Mouse (Mus musculus): Measurements from ENCODE around the gene Trpv2. TPM values are rescaled to one million over a fixed set of nuclear protein-coding genes. Genes with fewer than 3 reads are reported as not detected.

Gene Trpv2
- polyA plus RNA-seq, 1 experiment from 2014 or later = 3.9 TPM

DNA sequence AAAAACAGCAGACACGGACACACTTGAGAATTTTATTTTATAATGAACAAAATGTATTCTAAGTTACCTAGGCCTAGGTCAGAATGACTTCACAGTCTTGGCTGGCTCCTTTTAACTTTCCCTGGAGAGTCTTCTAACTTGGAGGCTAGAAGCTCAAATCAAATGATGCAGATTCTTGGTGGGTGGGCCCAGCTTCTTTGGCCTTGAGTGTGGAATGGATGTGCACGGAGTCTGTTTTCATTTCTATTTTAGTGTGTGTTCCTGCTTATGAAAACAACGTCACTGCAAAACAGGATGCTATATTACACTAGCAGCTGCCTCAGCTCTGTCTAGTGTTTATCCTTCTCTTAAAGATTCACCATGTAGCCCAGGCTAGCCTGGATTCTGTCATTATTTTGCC is 61.1 kb downstream of the Trpv2 start:
- no peak overlapping the region for H3K9ac ChIP-seq
- WGBS = 44% methylated on average over 3 of the region's 3 CpGs
- H3K4me3 ChIP-seq (ENCODE audit: low read depth, low read length) = no peak overlapping the region
- peak; percentile 48 for DNase-seq
- H3K27ac ChIP-seq (ENCODE audit: low read depth) = no peak overlapping the region
- no peaks in the 10 kb centered on the region for H3K36me3 ChIP-seq (ENCODE audit: insufficient read depth)
- no peaks in the 10 kb centered on the region for H3K27me3 ChIP-seq (ENCODE audit: insufficient read depth, low read length)
- peaks cover 8% of the 10 kb centered on the region for H3K4me1 ChIP-seq (ENCODE audit: insufficient read depth)
- no peak for ATAC-seq (ENCODE audit: insufficient read depth)
- H3K9me3 ChIP-seq (ENCODE audit: low read depth, low read length) = no peaks in the 10 kb centered on the region
- TF ChIP-seq CTCF (IDR thresholded peaks at IDR 0.05; ENCODE audit: low read depth) = no peak
- no peak overlapping the region for H3K4me2 ChIP-seq

DNA sequence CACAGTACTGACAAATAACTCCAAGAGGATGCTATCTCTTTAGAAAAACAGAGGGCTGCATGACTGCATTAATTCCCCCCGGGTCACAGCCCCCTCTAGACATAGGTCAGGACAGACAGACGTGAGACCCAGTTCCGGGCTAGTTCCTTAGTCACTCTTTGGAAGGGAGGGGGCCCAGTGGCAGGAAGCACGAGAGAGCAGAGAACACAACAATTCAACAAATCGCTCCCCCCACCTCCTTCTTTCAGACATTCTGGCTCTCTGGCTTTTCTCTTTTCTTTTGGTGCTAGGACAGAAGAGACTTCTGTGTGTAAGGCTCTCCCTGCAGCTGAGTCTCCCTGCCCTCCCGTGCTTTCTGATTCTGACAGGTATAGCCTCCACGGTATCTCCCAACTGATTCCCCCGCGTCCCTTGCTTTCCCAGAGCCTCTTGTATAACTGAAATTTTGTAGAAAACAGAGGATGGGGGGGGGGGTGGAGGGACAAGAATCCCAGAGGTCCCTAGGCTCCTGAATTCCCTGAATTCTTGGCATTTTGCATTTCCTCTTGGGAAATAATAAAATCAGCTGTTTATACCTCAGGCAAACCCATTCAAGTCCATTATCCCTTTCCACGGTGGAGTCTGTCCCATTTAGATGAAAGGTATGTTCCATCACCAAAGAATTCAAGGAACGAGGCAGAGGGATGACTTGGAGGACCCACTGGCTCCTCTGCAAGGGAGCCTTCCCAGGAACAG is 62.0 kb downstream of the Trpv2 start:
- Histone ChIP-seq H3K27ac (ENCODE audit: low read depth) (no peak overlapping the region; the same call in 1 of the 2 replicates), H3K27me3 (ENCODE audit: insufficient read depth, low read length) (no peaks in the 10 kb centered on the region), H3K9me3 (ENCODE audit: low read depth, low read length) (no peaks in the 10 kb centered on the region), H3K9ac (no peak overlapping the region), H3K4me1 (ENCODE audit: insufficient read depth) (peaks cover 7% of the 10 kb centered on the region), H3K4me3 (ENCODE audit: low read depth, low read length) (no peak overlapping the region), H3K36me3 (ENCODE audit: insufficient read depth) (no peaks in the 10 kb centered on the region), H3K4me2 (no peak overlapping the region)
- TF ChIP-seq CTCF (IDR thresholded peaks at IDR 0.05; ENCODE audit: low read depth) = no peak
- no peak for ATAC-seq (ENCODE audit: insufficient read depth)
- no peak for DNase-seq
- WGBS = 62% methylated on average over 11 of the region's 11 CpGs

DNA sequence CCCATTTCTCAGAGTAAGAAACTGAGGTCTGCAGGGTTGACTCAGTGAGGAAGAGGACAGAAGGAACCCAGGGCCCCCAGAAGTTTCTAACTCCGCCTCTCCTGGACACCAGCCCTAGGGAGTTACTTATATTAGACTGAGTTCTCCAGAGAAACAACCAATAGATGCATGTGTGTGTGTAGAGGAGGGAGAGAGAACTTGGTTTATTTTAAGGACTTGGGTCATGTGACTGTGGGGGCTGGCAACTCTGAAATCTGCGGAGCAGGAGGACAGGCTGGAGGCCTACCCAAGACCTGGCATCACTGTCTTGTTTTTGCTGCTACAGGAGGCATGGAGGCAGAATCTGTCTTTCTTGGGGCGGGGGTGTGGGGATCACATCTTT is 62.5 kb downstream of the Trpv2 start:
- H3K9ac ChIP-seq = no peak overlapping the region
- H3K9me3 ChIP-seq (ENCODE audit: low read depth, low read length) = no peaks in the 10 kb centered on the region
- no peaks in the 10 kb centered on the region for H3K27me3 ChIP-seq (ENCODE audit: insufficient read depth, low read length)
- peak overlapping the region; percentile 25; the same call in 1 of the 2 replicates for H3K27ac ChIP-seq (ENCODE audit: low read depth)
- peaks cover 7% of the 10 kb centered on the region for H3K4me1 ChIP-seq (ENCODE audit: insufficient read depth)
- H3K36me3 ChIP-seq (ENCODE audit: insufficient read depth) = no peaks in the 10 kb centered on the region
- TF ChIP-seq CTCF (IDR thresholded peaks at IDR 0.05; ENCODE audit: low read depth) = no peak
- ATAC-seq (ENCODE audit: insufficient read depth) (peak; percentile 68), DNase-seq (peak; percentile 48)
- no peak overlapping the region for H3K4me2 ChIP-seq
- no peak overlapping the region for H3K4me3 ChIP-seq (ENCODE audit: low read depth, low read length)
- WGBS = 68% methylated on average over 3 of the region's 3 CpGs

DNA sequence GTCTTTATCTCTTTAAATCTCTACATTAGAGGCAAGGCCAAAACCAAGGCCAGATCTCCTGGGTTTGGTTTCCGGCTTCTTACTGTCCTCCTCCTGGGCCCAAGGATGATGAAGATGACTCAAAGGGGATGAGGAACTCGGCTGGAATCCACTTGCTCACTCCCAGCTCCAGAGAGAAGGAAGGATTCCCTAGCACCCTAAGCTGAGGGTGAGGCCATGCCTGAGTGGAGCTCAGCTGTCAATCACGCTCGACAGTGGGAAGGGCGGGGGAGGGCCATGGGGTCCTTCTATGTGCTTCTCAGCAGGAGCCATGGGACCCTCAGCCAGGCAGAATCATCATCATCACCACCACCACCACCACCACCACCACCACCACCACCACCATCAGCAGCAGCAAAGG is 63.1 kb downstream of the Trpv2 start:
- Histone ChIP-seq H3K4me2 (no peak overlapping the region), H3K36me3 (ENCODE audit: insufficient read depth) (no peaks in the 10 kb centered on the region), H3K4me1 (ENCODE audit: insufficient read depth) (peaks cover 7% of the 10 kb centered on the region), H3K9me3 (ENCODE audit: low read depth, low read length) (no peaks in the 10 kb centered on the region), H3K9ac (no peak overlapping the region), H3K27me3 (ENCODE audit: insufficient read depth, low read length) (no peaks in the 10 kb centered on the region), H3K27ac (ENCODE audit: low read depth) (0 out of 2 replicates have a peak overlapping the region, but pooled peaks have one; percentile 25), H3K4me3 (ENCODE audit: low read depth, low read length) (no peak overlapping the region)
- TF ChIP-seq CTCF (IDR thresholded peaks at IDR 0.05; ENCODE audit: low read depth) = no peak
- no peak for DNase-seq
- 67% methylated on average over 5 of the region's 5 CpGs for WGBS
- no peak for ATAC-seq (ENCODE audit: insufficient read depth)

DNA sequence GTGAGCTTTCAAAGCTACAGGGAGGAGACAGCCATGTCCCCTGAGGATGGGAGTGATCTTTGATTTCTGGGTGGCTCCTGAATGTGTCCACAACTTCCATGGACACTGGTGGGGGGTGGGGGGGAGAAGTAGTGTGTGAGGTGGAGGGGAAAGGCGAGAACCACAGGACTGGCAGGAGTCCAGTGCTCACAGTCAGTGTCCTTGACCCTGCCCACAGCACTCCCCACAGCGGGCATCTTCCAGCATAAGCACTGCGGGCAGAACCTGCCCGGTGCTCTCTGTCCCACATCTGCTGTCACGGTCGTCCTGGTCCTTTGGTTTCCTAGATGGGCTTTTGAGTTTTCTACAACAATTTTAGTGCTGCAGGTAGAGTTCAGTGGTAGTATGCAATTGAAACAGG is 63.5 kb downstream of the Trpv2 start:
- 80% methylated on average over 6 of the region's 6 CpGs for WGBS
- no peak for DNase-seq
- Histone ChIP-seq H3K4me1 (ENCODE audit: insufficient read depth) (peaks cover 7% of the 10 kb centered on the region), H3K9me3 (ENCODE audit: low read depth, low read length) (no peaks in the 10 kb centered on the region), H3K27ac (ENCODE audit: low read depth) (no peak overlapping the region), H3K4me3 (ENCODE audit: low read depth, low read length) (no peak overlapping the region), H3K9ac (no peak overlapping the region), H3K27me3 (ENCODE audit: insufficient read depth, low read length) (no peaks in the 10 kb centered on the region), H3K36me3 (ENCODE audit: insufficient read depth) (no peaks in the 10 kb centered on the region), H3K4me2 (no peak overlapping the region)
- no peak for ATAC-seq (ENCODE audit: insufficient read depth)
- TF ChIP-seq CTCF (IDR thresholded peaks at IDR 0.05; ENCODE audit: low read depth) = no peak

DNA sequence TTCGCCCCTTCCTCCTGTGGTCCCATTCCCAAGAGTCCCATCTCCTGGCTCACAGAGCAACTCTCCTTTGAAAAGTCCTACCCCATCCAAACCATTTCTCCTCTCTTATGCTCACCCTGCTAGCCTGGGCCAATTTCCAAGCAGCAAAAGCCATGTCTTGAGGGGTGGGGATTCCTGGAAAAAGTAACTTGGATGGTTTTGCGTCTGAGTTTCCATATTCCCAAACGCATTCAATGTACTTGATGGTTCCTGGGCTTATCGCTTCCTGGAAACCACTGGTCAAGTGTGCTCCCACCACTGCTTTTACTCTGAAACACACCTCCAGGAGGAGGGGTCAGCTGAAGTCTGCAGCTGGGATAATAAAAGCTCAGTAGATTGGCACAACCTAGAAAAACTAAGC is 64.1 kb downstream of the Trpv2 start:
- Histone ChIP-seq H3K9ac (no peak overlapping the region), H3K4me2 (no peak overlapping the region), H3K4me1 (ENCODE audit: insufficient read depth) (peaks cover 11% of the 10 kb centered on the region), H3K9me3 (ENCODE audit: low read depth, low read length) (no peaks in the 10 kb centered on the region), H3K4me3 (ENCODE audit: low read depth, low read length) (no peak overlapping the region), H3K27me3 (ENCODE audit: insufficient read depth, low read length) (no peaks in the 10 kb centered on the region), H3K27ac (ENCODE audit: low read depth) (no peak overlapping the region), H3K36me3 (ENCODE audit: insufficient read depth) (no peaks in the 10 kb centered on the region)
- WGBS = 88% methylated on average over 4 of the region's 4 CpGs
- DNase-seq (no peak), ATAC-seq (ENCODE audit: insufficient read depth) (no peak)
- no peak for TF ChIP-seq CTCF (IDR thresholded peaks at IDR 0.05; ENCODE audit: low read depth)

DNA sequence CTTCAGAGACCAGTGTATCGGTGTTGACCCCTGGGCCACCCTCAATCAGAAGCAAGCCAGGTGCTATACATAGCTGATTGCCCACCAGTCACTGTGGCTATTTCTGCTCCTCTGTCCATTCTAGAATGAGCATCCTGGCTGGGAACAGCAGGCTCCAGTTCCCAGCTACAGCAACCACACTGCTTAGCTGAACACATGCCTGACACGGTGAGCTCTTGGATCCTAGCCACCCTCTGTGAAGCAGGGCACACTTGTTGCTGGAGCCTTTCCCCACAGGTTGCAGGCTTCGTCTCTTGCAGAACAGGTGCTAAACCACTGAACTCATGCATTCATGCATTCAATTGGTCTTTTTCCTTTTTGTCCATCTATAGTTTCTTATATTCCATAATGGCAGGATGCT is 66.1 kb downstream of the Trpv2 start:
- TF ChIP-seq CTCF (IDR thresholded peaks at IDR 0.05; ENCODE audit: low read depth) = no peak
- ATAC-seq (ENCODE audit: insufficient read depth) (no peak), DNase-seq (no peak)
- Histone ChIP-seq H3K4me2 (no peak overlapping the region), H3K36me3 (ENCODE audit: insufficient read depth) (no peaks in the 10 kb centered on the region), H3K27me3 (ENCODE audit: insufficient read depth, low read length) (no peaks in the 10 kb centered on the region), H3K9ac (no peak overlapping the region), H3K4me1 (ENCODE audit: insufficient read depth) (peaks cover 26% of the 10 kb centered on the region), H3K9me3 (ENCODE audit: low read depth, low read length) (no peaks in the 10 kb centered on the region), H3K4me3 (ENCODE audit: low read depth, low read length) (no peak overlapping the region), H3K27ac (ENCODE audit: low read depth) (no peak overlapping the region)
- WGBS = 60% methylated on average over 3 of the region's 3 CpGs
